Mouse (Mus musculus): ENCODE measurements around the gene Iffo2. TPM values are rescaled to one million over a fixed set of nuclear protein-coding genes. Genes with fewer than 3 reads are reported as not detected.

Iffo2 gene
- polyA plus RNA-seq, 1 experiment from 2014 or later = 4.8 TPM

GRCm38 (mm10) chr4:139637847-139638246, 107.5 kb downstream of the Iffo2 start:
- peaks cover 31% of the 10 kb centered on the region for H3K36me3 ChIP-seq
- 85% methylated on average over 9 of the region's 9 CpGs for WGBS
- ATAC-seq (replicated peaks; ENCODE audit: low FRiP score) = no peak
- no peak overlapping the region for H3K4me2 ChIP-seq
- H3K27ac ChIP-seq = no peak overlapping the region
- peaks cover 49% of the 10 kb centered on the region for H3K4me1 ChIP-seq
- H3K9ac ChIP-seq = no peak overlapping the region
- no peaks in the 10 kb centered on the region for H3K9me3 ChIP-seq (replicated peaks)
- H3K4me3 ChIP-seq (replicated peaks) = no peak overlapping the region
- H3K27me3 ChIP-seq = peaks cover 39% of the 10 kb centered on the region

- H3K4me2 ChIP-seq = no peak overlapping the region
- no peak overlapping the region for H3K9ac ChIP-seq
- no peak overlapping the region for H3K4me3 ChIP-seq (replicated peaks)
- peaks cover 35% of the 10 kb centered on the region for H3K36me3 ChIP-seq
- no peaks in the 10 kb centered on the region for H3K9me3 ChIP-seq (replicated peaks)
- ATAC-seq (replicated peaks; ENCODE audit: low FRiP score) = no peak
- H3K27ac ChIP-seq = no peak overlapping the region
- peaks cover 44% of the 10 kb centered on the region for H3K27me3 ChIP-seq
- peaks cover 49% of the 10 kb centered on the region for H3K4me1 ChIP-seq
- 74% methylated on average over 16 of the region's 16 CpGs for WGBS
These were observed 108.0 kb downstream of the Iffo2 start for GRCm38 (mm10) chr4:139638356-139638755.

GRCm38 (mm10) chr4:139639801-139640200, 109.5 kb downstream of the Iffo2 start:
- H3K4me3 ChIP-seq (replicated peaks) = no peak overlapping the region
- H3K27ac ChIP-seq = peak overlapping the region; percentile 63
- peaks cover 49% of the 10 kb centered on the region for H3K4me1 ChIP-seq
- 6% methylated on average over 12 of the region's 12 CpGs for WGBS
- H3K9me3 ChIP-seq (replicated peaks) = no peaks in the 10 kb centered on the region
- peak overlapping the region; percentile 25 for H3K4me2 ChIP-seq
- H3K27me3 ChIP-seq = peaks cover 49% of the 10 kb centered on the region
- peaks cover 46% of the 10 kb centered on the region for H3K36me3 ChIP-seq
- ATAC-seq (replicated peaks; ENCODE audit: low FRiP score) = peak; percentile 57
- no peak overlapping the region for H3K9ac ChIP-seq

DNA sequence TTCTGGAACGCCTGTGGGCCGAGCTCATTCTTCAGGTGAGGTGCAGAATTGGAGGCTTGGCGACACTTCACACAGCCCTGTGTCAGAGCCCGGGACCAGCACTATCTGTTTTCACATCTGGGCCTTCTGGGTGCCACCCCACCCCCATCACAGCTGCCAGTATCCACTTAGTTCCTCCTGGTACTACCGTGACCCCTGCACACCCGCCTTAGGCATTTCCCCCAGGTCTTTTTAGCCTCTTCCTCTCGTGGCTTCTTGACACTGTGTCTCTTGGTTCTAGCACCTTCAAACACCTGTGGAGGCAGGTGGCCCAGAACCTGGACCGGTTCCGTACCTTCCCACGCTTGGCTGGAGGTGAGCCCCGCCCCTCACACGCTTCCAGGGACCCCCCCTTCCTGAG, 110.0 kb downstream of the Iffo2 start:
- Histone ChIP-seq H3K4me1 (peaks cover 49% of the 10 kb centered on the region), H3K9me3 (replicated peaks) (no peaks in the 10 kb centered on the region), H3K27me3 (peaks cover 49% of the 10 kb centered on the region), H3K4me2 (peak overlapping the region; percentile 10; the same call in 1 of the 2 replicates), H3K9ac (no peak overlapping the region), H3K36me3 (peaks cover 48% of the 10 kb centered on the region), H3K27ac (peak overlapping the region; percentile 29; the same call in 1 of the 2 replicates), H3K4me3 (replicated peaks) (no peak overlapping the region)
- 23% methylated on average over 12 of the region's 12 CpGs for WGBS
- no peak for ATAC-seq (replicated peaks; ENCODE audit: low FRiP score)

GRCm38 (mm10) chr4:139640775-139641174, 110.4 kb downstream of the Iffo2 start:
- H3K4me1 ChIP-seq = peaks cover 49% of the 10 kb centered on the region
- H3K4me3 ChIP-seq (replicated peaks) = no peak overlapping the region
- no peaks in the 10 kb centered on the region for H3K9me3 ChIP-seq (replicated peaks)
- H3K27me3 ChIP-seq = peaks cover 49% of the 10 kb centered on the region
- no peak overlapping the region for H3K9ac ChIP-seq
- ATAC-seq (replicated peaks; ENCODE audit: low FRiP score) = no peak
- H3K27ac ChIP-seq = no peak overlapping the region
- peaks cover 48% of the 10 kb centered on the region for H3K36me3 ChIP-seq
- WGBS = 32% methylated on average over 6 of the region's 6 CpGs
- H3K4me2 ChIP-seq = no peak overlapping the region

DNA sequence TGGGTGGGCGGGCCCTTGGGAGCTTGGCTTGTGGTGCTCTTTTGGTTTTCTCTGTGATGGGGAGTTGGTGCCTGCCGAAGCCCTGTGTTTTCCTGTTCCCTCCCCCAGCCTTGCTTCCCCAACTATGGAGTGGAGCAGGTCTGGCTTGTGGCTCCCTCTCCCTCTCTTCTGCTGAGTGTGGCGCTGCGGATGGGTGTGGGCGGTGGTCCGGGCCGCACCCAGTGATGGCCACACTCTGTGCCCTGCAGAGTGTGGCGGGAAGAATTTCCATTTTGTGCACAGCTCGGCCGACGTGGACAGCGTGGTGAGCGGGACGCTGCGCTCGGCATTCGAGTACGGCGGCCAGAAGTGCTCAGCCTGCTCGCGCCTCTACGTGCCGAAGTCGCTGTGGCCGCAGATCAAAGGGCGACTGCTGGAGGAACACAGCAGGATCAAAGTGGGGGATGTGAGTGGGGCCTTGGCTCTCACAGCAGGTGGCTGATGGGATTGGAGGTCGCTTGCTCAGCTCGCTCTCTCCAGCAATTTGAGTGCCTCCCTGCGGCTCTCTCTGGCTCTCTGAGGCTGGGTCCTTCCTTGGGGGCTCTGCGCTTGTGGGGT, 111.6 kb downstream of the Iffo2 start:
- H3K27ac ChIP-seq = no peak overlapping the region
- H3K27me3 ChIP-seq = peaks cover 46% of the 10 kb centered on the region
- 4% methylated on average over 30 of the region's 30 CpGs for WGBS
- H3K36me3 ChIP-seq = peaks cover 52% of the 10 kb centered on the region
- peak overlapping the region; percentile 55 for H3K4me2 ChIP-seq
- ATAC-seq (replicated peaks; ENCODE audit: low FRiP score) = 0 out of 2 replicates have a peak, but pooled peaks have one; percentile 3
- peak overlapping the region; percentile 19 for H3K4me3 ChIP-seq (replicated peaks)
- H3K4me1 ChIP-seq = peaks cover 49% of the 10 kb centered on the region
- H3K9ac ChIP-seq = no peak overlapping the region
- no peaks in the 10 kb centered on the region for H3K9me3 ChIP-seq (replicated peaks)

GRCm38 (mm10) chr4:139643972-139644371, 113.6 kb downstream of the Iffo2 start:
- no peak overlapping the region for H3K4me2 ChIP-seq
- H3K4me1 ChIP-seq = peaks cover 37% of the 10 kb centered on the region
- H3K4me3 ChIP-seq (replicated peaks) = no peak overlapping the region
- H3K27me3 ChIP-seq = peaks cover 35% of the 10 kb centered on the region
- H3K9me3 ChIP-seq (replicated peaks) = no peaks in the 10 kb centered on the region
- WGBS = 21% methylated on average over 9 of the region's 9 CpGs
- H3K27ac ChIP-seq = no peak overlapping the region
- H3K9ac ChIP-seq = no peak overlapping the region
- H3K36me3 ChIP-seq = peaks cover 52% of the 10 kb centered on the region
- no peak for ATAC-seq (replicated peaks; ENCODE audit: low FRiP score)

- ATAC-seq (replicated peaks; ENCODE audit: low FRiP score) = no peak
- no peak overlapping the region for H3K27ac ChIP-seq
- H3K4me2 ChIP-seq = no peak overlapping the region
- 87% methylated on average over 7 of the region's 7 CpGs for WGBS
- peaks cover 19% of the 10 kb centered on the region for H3K4me1 ChIP-seq
- peaks cover 67% of the 10 kb centered on the region for H3K36me3 ChIP-seq
- H3K27me3 ChIP-seq = peaks cover 19% of the 10 kb centered on the region
- no peak overlapping the region for H3K4me3 ChIP-seq (replicated peaks)
- no peak overlapping the region for H3K9ac ChIP-seq
- H3K9me3 ChIP-seq (replicated peaks) = no peaks in the 10 kb centered on the region
These were observed 116.6 kb downstream of the Iffo2 start for GRCm38 (mm10) chr4:139646916-139647315.

DNA sequence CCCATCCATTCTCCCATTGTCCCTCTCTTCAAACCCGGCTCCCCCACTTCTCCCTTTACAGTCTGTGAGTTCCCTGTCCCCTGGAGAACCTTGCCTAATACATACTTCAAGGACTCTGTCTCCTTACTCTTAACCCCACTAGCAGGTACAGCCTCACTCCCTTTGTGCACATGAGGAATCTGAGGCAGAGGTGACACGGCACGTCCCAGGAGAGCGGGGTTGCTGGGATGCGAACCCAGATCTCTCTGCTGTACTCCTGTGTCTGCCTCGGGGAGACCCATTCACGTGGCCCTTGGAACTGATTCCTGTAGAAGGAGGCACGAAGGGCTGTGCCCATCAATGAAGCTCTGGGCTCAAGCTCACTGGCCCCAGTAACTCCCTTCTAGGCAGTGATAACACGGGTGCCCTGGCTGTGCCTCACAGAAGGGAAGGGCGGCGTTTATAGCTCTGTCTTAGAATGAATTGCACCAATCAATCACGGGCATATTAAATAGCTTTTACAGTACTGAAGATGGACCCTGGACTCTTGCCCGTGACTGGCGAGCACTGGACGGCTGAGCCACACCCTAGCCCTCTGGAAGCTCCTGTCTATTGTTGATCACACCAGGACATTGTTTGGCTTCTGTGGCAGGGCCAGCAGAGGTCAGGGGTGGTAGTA, 119.9 kb downstream of the Iffo2 start:
- Histone ChIP-seq H3K36me3 (peaks cover 45% of the 10 kb centered on the region), H3K9me3 (replicated peaks) (no peaks in the 10 kb centered on the region), H3K4me3 (replicated peaks) (no peak overlapping the region), H3K4me2 (no peak overlapping the region), H3K27ac (no peak overlapping the region), H3K27me3 (no peaks in the 10 kb centered on the region; the same call in 1 of the 2 replicates), H3K9ac (no peak overlapping the region), H3K4me1 (peaks cover 11% of the 10 kb centered on the region)
- 68% methylated on average over 15 of the region's 15 CpGs for whole genome bisulfite sequencing
- ATAC-seq (replicated peaks; ENCODE audit: low FRiP score) = no peak

GRCm38 (mm10) chr4:139650907-139651306, 120.6 kb downstream of the Iffo2 start:
- no peaks in the 10 kb centered on the region; the same call in 1 of the 2 replicates for H3K27me3 ChIP-seq
- 0 out of 2 replicates have a peak, but pooled peaks have one; percentile 46 for ATAC-seq (replicated peaks; ENCODE audit: low FRiP score)
- H3K9ac ChIP-seq = no peak overlapping the region
- no peak overlapping the region for H3K4me2 ChIP-seq
- WGBS = 39% methylated on average over 11 of the region's 11 CpGs
- no peaks in the 10 kb centered on the region for H3K9me3 ChIP-seq (replicated peaks)
- H3K4me1 ChIP-seq = peaks cover 11% of the 10 kb centered on the region
- H3K4me3 ChIP-seq (replicated peaks) = no peak overlapping the region
- no peak overlapping the region for H3K27ac ChIP-seq
- peaks cover 40% of the 10 kb centered on the region for H3K36me3 ChIP-seq

DNA sequence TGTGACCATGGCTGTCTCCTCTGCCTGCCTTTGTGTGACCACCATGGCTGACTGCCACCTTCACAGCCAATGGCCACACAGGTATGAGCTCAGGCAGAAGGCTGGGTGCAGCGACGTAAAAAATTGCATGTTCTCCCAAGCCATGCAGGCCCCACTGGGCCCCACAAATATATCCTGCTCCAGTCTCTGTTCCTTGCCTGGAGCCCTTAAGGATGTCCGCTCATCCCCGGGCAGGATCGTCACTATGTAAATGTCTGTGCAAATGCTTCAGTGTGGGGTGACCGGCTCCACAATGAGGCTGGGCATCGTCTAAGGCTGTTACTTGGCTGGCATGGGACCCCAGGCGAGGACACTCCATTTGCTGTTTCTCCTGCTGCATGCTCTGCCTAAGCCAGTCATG, 122.9 kb downstream of the Iffo2 start, which contains the start of gene Tas1r2:
Gene Tas1r2 (plus strand): TSS at position 301 of the 400 bp plus-strand sequence.
- peaks cover 11% of the 10 kb centered on the region for H3K4me1 ChIP-seq
- H3K36me3 ChIP-seq = peaks cover 22% of the 10 kb centered on the region
- no peak within 1 kb of the TSS for H3K27ac ChIP-seq
- H3K4me3 ChIP-seq (replicated peaks) = no peak within 1 kb of the TSS
- 83% methylated on average over 8 of the region's 8 CpGs for WGBS
- no peaks in the 10 kb centered on the region; the same call in 1 of the 2 replicates for H3K27me3 ChIP-seq
- H3K9me3 ChIP-seq (replicated peaks) = no peaks in the 10 kb centered on the region
- ATAC-seq (replicated peaks; ENCODE audit: low FRiP score) = no peak
- H3K9ac ChIP-seq = no peak within 1 kb of the TSS
- H3K4me2 ChIP-seq = no peak within 1 kb of the TSS

- Histone ChIP-seq H3K4me2 (no peak overlapping the region), H3K9me3 (replicated peaks) (0 out of 2 replicates have a peak, but pooled peaks cover 3% of the 10 kb centered on the region), H3K36me3 (no peaks in the 10 kb centered on the region), H3K4me1 (no peaks in the 10 kb centered on the region), H3K4me3 (replicated peaks) (no peak overlapping the region), H3K27me3 (peaks cover 17% of the 10 kb centered on the region), H3K9ac (no peak overlapping the region), H3K27ac (no peak overlapping the region)
- WGBS = 92% methylated on average over 14 of the region's 14 CpGs
- ATAC-seq (replicated peaks; ENCODE audit: low FRiP score) = no peak
These were observed 131.5 kb downstream of the Iffo2 start for GRCm38 (mm10) chr4:139661897-139662296.
